Mouse (Mus musculus) layer of hippocampus, adult 8-10 months (tissue): ENCODE measurements around the gene Lmx1b. TPM values are rescaled to one million over a fixed set of nuclear protein-coding genes. Genes with fewer than 3 reads are reported as not detected.

ENCODE experiments used
- DNase-seq, 2 experiments: peaks; one replicate each; pipeline ENCODE4 v3.0.0; 2022; ENCODE audit warnings: low spot score in 2 of 2
- total RNA-seq, 4 experiments: library from RNA; stranded (reverse); gene quantifications; 2 replicates each; pipeline ENCODE4 v1.2.4; 2022

Lmx1b gene
- total RNA-seq, 4 experiments from 2014 or later = 0.08 to 0.55 TPM; not detected in 2

DNA sequence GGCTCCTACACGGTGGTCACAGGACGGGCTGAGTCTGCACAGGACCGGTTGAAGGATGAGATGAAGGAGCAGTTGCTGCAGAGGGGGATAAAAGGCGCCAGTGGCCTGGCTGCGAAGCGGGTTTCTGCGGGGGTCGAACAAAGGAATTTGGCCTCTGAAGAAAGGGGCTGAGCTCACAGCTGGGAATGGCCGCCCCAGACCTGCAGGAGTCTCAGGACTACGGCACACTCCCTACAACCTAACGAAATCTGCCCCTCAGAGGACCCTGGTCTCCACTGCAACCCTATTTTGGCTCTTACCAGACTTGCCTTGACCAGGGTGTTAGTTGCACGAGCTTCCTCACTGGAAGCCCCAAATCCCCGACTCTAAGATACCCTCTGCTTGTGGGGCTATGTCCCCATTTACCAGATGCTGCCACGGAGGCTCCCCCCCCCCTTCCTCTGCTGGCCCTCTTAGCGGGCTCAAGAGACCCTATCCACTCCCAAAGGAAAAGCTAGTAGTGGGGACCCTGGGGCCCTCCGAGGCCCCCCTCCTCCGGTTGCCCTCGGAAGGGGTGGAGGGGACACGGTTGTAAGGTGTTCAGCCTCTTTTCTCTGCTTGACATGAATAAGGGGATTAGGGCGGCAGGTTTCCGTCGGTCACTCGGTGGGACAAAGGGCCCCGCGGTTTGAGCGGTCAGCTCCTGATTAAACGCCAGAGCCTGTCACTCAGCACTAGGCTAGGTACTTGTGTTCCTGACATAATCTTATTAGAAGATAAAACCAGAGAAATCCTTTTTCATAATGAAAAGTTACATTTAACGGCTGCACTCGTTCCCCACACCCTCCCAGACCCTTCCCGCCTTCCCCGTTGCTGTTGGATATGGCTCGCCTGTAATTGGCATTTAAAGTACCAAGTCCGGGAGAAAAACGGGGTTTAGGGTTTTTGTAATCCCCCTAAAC lies 10.0 kb downstream of the Lmx1b start:
- DNase-seq = no peak

DNA sequence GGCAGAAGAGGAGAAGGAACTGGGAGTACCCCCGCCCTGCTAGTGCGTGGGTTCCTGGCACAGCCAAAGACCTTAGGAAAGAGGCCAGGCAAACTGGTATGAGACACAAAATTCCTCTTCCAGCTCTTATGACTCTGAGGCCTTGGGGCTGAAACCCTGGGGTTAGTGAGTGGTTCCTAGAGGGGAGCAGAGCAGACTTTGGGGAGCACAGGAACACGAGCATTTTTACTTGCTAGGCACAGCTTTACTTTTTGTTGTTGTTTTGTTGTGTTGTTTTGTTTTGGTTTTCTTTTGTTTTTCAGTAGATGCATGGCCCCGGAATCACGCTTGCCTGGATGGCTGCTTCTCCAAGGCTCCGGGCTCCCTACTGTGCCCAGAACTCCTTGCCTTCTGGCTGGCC lies 10.7 kb downstream of the Lmx1b start:
- no peak for DNase-seq

- no peak for DNase-seq
Observed at GRCm38 (mm10) chr2:33628791-33629190, 11.5 kb downstream of the Lmx1b start.

- no peak for DNase-seq
Observed at GRCm38 (mm10) chr2:33627058-33627375, 13.3 kb downstream of the Lmx1b start.

DNA sequence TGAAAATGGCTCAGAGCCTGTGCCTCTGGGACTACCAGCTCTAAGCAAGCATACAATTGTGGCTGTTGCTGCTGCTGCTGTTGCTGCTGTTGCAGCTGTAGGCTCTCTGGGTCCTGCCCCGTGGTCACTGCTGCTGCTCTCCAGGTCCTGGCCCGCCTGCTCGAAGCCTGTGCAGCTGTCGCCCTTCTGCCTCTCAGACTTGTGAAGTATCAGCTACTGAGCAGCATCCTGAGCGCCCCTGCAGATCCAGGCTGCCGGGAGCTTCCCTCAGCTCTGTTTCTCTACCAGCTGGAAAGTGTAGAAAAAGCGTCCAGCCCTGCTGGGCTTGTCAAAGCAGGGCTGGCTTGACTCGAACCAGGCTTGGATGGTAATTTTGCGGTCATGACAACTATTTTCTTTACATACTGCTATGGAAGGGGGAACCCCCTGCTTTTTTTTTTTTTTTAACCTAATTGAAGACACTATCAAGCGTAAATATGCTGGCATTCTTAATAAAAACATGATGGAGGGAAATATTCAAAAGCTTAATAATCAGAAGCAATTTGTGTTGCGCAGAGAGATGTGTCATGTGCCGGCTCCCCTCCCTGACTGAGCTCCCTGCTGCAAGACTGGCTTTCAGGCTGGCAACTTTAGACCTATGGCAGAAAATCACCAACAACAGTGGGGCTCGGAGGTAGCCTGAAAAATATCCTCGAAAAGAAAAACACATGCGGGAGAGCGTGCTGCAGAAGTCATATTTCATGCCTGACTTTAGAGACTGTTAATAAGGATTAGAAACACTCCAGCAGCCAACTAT lies 13.9 kb downstream of the Lmx1b start:
- DNase-seq = no peak

DNA sequence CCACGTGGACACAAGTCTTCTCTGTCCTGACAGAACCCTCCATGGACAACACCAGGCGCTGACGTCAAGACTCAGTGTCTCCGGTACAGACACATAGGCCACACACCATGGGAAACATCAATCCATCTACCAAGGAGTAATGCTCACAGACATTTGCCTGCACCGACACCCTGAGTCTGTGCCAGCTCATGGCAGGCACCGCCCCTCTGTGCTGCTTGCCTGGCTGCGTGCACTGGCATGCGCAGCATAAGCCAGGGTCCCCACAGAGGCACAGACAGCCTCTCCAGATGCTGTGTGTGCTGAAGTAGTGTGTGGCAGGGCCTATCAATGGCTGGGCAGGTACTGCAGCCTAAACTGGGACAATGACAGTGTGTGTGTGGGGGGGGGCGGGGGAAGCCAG lies 22.6 kb downstream of the Lmx1b start:
- no peak for DNase-seq

- DNase-seq = peak; percentile 55
Observed at GRCm38 (mm10) chr2:33616411-33616843, 23.9 kb downstream of the Lmx1b start.

DNA sequence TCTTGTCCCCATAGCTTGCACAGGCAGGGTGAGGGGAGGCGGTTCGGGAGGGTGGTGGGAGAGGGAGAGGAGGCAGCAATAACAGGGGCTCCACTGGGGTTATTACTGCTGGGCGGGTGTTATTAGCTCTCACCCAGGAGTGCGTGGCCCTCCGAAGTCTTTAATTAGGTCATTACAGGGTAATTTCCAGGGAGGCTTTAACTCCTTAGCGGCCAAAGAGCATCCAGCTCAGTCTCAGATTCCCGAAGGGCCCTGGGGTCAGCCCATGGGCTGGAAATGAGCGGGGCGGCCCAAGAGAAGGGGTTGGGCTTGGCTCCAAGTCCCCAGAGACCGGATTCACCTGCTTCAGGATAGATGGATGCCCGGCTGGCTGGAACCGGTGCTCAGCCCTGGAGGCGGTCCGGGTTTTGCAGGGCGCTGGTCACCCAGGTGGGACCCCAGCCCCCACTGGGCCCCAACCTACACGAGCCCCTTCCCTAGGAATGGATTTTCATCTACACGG lies 24.4 kb downstream of the Lmx1b start:
- no peak for DNase-seq

DNA sequence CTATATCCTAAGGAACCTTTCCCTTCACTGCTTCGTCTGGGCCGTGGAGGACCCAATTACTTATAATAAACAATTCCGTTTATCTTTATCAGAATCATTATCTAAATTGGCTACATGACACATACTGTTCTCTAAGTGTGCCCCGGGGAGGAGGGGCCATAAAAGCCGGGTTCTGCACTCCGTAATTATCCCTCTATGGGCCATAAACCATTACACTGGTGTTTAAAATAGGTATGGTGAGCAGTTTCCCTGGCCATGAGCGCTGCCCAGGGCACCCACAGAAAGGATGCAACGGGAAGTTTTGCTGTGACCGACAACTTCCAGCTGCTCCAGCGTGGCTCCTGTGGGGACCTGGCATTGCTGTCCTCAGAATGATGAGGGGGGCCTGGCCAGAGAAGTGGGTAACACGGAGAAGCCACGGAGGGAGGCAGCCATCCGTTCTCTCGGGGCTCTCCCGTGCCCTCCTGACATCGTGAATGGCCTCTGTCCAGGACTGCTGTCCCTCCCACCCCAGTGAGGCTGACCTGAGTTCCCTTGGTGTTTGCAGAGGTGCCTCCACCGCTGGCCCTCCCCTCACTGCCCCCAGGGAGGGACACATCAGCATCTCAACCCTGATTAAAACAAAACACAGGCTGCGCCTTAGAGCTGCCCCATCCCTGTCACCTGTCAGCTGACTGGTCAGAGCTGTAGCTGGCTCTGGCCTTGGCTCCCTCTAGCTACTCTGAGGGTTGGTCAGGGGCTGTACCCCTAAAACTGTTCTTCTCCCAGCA lies 34.6 kb downstream of the Lmx1b start:
- DNase-seq = no peak

GRCm38 (mm10) chr2:33604846-33605486 lies 35.3 kb downstream of the Lmx1b start:
- no peak for DNase-seq

GRCm38 (mm10) chr2:33600520-33600919 lies 39.8 kb downstream of the Lmx1b start:
- no peak for DNase-seq

- DNase-seq = no peak
Observed at GRCm38 (mm10) chr2:33597384-33597783, 42.9 kb downstream of the Lmx1b start.

GRCm38 (mm10) chr2:33595085-33595423 lies 45.3 kb downstream of the Lmx1b start:
- DNase-seq = no peak

DNA sequence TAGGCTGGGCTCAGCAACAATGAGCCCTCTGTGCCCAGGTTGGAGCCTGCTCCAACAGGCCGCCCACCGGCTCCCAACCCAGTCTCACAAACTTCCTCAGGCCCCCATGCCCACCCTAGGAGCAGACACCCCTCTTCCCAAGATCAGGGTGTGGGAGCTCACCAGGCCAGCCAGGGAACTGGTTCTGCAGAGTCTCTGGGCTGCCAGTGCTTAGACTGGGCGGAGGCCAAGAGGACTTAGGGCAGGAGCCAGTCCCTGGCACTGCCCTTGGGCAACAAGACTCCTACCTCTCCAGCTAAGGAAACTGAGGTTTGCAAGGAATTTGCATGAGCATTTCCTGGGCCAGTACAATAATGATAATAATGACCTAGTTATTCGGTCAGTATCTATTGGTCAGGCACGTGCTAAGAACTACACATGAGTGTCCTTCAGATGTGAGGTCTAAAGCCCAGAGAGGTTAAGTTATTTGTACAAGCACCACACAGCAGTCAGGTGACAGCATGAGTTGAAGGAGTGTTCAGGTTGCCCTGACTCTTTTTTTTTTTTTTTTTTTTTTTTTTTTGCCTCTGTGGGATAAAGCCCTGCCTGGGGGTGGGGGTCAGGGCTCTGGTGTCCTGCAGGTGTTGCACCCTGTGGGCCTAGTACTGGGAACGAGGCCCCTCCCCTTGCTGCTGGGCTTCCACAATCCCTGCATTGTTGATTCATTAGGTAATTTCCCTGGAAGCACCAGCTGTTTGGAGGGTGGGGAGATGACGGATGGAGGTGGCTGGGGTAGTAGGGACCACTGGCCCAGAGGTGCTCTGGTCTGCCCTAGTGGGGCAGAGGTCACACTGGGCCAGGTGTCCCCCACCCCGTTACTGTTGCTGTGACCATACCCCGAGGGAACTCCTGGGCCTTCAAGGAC lies 45.9 kb downstream of the Lmx1b start:
- no peak for DNase-seq

DNA sequence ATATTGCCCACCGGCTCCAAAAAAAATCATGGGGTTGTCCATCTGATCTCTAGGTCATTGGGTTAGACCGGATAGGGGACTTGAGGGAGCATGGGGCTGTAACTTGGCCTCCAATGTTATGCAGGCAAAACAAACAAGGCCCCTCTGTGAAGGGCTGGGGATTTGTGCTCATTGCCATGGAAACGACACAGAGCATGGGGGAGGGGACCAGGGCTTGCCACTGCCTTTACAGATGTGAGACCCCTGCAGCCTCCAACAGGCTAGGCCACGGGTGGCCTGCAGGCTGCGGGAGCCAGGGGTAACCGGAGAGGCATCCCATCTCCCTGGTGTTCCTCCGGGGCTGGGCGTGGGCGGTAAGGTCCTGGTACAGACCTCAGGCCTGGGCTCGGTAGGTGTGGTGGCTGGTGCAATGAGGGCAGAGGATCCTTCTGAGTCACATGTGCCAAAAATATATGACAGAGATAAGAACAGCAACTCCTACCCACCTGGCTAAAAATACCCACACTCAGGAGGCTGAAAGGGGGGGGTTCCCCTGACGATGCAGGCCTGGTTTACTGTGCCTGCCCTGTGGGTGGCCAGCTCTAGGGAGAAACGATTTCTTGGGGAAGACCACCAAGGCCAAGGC lies 47.3 kb downstream of the Lmx1b start:
- no peak for DNase-seq

DNA sequence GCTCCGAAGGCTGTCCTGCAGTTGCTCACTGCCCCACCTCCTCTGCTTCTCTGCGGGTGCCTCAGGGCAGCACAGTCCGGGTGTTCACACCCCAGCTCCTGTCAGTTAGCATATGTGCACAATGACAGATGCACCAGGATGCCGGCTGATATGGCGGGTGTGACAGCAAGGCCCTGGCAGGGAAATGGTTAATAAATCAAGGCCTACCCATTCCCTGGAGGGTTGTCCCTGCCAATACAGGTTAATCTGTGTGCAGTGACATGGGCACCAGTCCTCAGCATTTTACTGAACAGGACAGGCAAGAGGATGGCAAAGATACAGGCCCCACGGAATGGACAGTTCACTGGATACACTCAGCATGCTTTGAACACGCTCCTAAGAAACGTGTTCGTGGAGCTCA lies 51.0 kb downstream of the Lmx1b start:
- no peak for DNase-seq

GRCm38 (mm10) chr2:33584937-33585910 lies 55.1 kb downstream of the Lmx1b start:
- no peak for DNase-seq

- DNase-seq = no peak
Observed at GRCm38 (mm10) chr2:33583761-33584160, 56.5 kb downstream of the Lmx1b start.
